8 mouse cellular contexts compared by ENCODE assay signal in the genomic region with DNA sequence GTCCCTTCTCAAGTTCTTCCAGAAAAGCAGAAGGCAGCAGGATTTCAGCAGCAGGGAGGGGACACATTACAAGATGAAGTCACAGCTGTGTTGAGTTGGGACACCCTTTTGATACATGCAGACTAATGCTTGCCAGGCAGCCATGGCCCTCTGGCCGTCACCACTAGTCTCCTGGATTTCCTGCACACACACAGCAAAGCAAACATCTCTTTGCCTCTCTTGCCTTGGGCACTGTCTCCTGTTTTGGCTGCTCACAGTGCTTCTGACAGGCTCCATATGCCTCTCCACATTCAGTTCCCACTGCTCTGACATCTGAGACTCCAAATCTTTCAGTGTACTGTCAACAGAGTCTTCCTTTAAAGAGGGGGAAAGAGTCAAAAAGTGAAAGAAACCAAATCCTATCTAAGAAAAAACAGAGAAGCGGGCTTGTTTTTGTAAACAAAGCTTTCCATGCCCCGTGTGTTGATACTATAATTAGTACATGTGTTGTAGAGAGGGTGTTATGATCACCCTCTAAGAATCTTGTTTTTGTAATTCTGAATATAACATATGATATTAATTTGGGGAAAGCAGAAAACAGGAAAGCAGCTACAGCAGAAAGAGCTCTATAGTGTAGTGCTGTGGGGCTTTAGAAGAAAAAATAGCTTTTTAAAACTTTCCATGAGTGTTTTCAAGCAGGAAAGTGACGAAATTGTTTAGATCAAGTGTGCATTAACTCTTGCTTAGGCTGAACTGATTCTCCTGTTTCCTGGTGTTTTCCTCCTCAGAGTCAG.
DNase-seq lines count a peak whose midpoint lies in the region; ATAC-seq lines count a peak whose summit lies in the region.
"Had no signal": no experiment of that assay in that cellular context is flagged by ENCODE, and none has a peak within 500 bp of the region (broad histone marks: within the 10 kb centered on the region; RNA-seq: fewer than 3 reads in every experiment).

No protein-coding gene starts in this region.

- H3K9me3 ChIP-seq in forebrain, embryonic 14.5 days (replicated peaks; ENCODE audit: control insufficient read depth, low read length): no peaks in the 10 kb centered on the region

- intact Hi-C loops in left cerebral cortex, postnatal 4 days (cut with DNase I): no loop called here
- intact Hi-C loops in heart, postnatal 14 days (cut with DNase I): no loop called here
- intact Hi-C loops in gastrocnemius, postnatal 14 days (cut with DNase I; ENCODE audit: low total_unique reads): no loop called here

- no peak overlapping the region for H3K4me2 ChIP-seq in forebrain, embryonic 14.5 days (ENCODE audit: low read length)

- no peaks in the 10 kb centered on the region for H3K27me3 ChIP-seq in forebrain, embryonic 14.5 days (replicated peaks; ENCODE audit: control insufficient read depth, insufficient read depth, low read length)

- 60% methylated on average over 4 of the region's 4 CpGs for WGBS in forebrain, embryonic 14.5 days

- no peak overlapping the region for H3K27ac ChIP-seq in forebrain, embryonic 14.5 days (ENCODE audit: low read depth, low read length)

- H3K4me1 ChIP-seq in forebrain, embryonic 14.5 days (ENCODE audit: control insufficient read depth, insufficient read depth, low read length): no peaks in the 10 kb centered on the region

- H3K36me3 ChIP-seq in forebrain, embryonic 14.5 days (ENCODE audit: control insufficient read depth, insufficient read depth, low read length): no peaks in the 10 kb centered on the region

- DNase-seq in left cerebral cortex, postnatal 4 days: peak; percentile 11
- DNase-seq in left cerebral cortex, adult 11 months (ENCODE audit: low spot score): no peak
- DNase-seq in forebrain, embryonic 14.5 days (ENCODE audit: low spot score): peak; percentile 65
- peak; percentile 46 to 52 for DNase-seq in heart, postnatal 14 days
- DNase-seq in lung, postnatal 25 days (ENCODE audit: low spot score): peak; percentile 61
- no peak for DNase-seq in spleen, postnatal 14 days (ENCODE audit: low spot score in 2 of 2)
- no peak for DNase-seq in gastrocnemius, postnatal 14 days

- ATAC-seq in forebrain, embryonic 14.5 days: peak; percentile 86

- no peak overlapping the region for H3K4me3 ChIP-seq in forebrain, embryonic 14.5 days (ENCODE audit: low read depth, low read length)
- H3K4me3 ChIP-seq: myocyte had no signal

- H3K9ac ChIP-seq in forebrain, embryonic 14.5 days (ENCODE audit: low read length): no peak overlapping the region

Comparison
In these comparisons a context has a peak if more than half of its experiments do, and no peak if none do; other contexts are left out.
1. DNase-seq: peak in left cerebral cortex, postnatal 4 days (single experiment), forebrain, embryonic 14.5 days (single experiment), heart, postnatal 14 days (2 of 2) and lung, postnatal 25 days (single experiment); none in left cerebral cortex, adult 11 months (single experiment), spleen, postnatal 14 days (0 of 2) and gastrocnemius, postnatal 14 days (single experiment).